Mouse (Mus musculus): Measurements from ENCODE around the gene Fam71b. TPM values are rescaled to one million over a fixed set of nuclear protein-coding genes. Genes with fewer than 3 reads are reported as not detected.

Gene Fam71b
- polyA plus RNA-seq, 1 experiment from 2014 or later: not detected

DNA sequence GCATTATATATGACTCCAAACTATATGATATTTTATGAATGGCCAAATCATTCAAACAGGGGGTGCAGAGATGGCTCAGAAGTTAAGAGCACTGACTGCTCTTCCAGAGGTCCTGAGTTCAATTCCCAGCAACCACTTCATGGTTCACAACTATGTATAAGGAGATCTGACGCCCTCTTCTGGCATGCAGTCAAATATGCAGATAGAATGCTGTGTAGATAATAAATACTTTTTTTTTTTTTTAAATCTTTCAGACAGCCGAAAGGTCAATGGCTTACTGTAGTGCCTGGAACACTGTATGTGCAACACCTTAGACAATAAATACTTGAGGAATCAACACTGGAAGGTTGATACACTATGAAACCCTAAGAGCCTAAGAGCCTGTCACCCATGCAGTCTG lies 33.8 kb downstream of the Fam71b start:
- Histone ChIP-seq H3K9me3 (ENCODE audit: low read depth, low read length) (no peaks in the 10 kb centered on the region), H3K9ac (no peak overlapping the region), H3K4me1 (ENCODE audit: insufficient read depth) (no peaks in the 10 kb centered on the region), H3K36me3 (ENCODE audit: insufficient read depth) (no peaks in the 10 kb centered on the region), H3K4me3 (ENCODE audit: low read depth, low read length) (no peak overlapping the region), H3K27me3 (ENCODE audit: insufficient read depth, low read length) (no peaks in the 10 kb centered on the region), H3K27ac (ENCODE audit: low read depth) (no peak overlapping the region), H3K4me2 (no peak overlapping the region)
- DNase-seq: no peak
- no peak for ATAC-seq (ENCODE audit: insufficient read depth)
- no peak for TF ChIP-seq CTCF (IDR thresholded peaks at IDR 0.05; ENCODE audit: low read depth)
- 90% methylated on average over 2 of the region's 2 CpGs for WGBS

DNA sequence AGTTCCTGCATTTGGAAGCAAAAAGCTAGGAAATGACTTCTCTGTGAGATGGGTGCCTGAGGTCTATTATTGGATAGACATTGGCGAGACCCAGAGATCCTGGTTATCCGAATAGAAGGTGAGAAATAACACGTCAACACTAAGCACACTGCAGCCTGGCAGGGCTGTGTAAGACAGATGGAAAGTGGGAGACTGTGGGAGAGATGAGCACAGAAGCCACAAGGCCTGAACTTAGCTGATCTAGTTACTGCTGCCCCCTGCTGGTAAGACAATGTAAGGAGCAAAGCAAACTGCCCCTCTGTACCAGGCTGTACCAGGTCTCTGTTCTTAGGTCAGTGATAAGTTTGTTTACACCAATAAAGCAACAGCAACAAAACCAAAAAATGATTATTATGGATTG lies 34.8 kb downstream of the Fam71b start:
- H3K4me3 ChIP-seq (ENCODE audit: low read depth, low read length): no peak overlapping the region
- no peak overlapping the region for H3K9ac ChIP-seq
- H3K4me1 ChIP-seq (ENCODE audit: insufficient read depth): no peaks in the 10 kb centered on the region
- no peaks in the 10 kb centered on the region for H3K27me3 ChIP-seq (ENCODE audit: insufficient read depth, low read length)
- peak; percentile 84 for TF ChIP-seq CTCF (IDR thresholded peaks at IDR 0.05; ENCODE audit: low read depth)
- H3K9me3 ChIP-seq (ENCODE audit: low read depth, low read length): no peaks in the 10 kb centered on the region
- H3K36me3 ChIP-seq (ENCODE audit: insufficient read depth): no peaks in the 10 kb centered on the region
- peak; percentile 88; the same call in 1 of the 2 replicates for ATAC-seq (ENCODE audit: insufficient read depth)
- no peak overlapping the region for H3K4me2 ChIP-seq
- DNase-seq: peak; percentile 91
- no peak overlapping the region for H3K27ac ChIP-seq (ENCODE audit: low read depth)
- WGBS: 17% methylated on average over 3 of the region's 3 CpGs

DNA sequence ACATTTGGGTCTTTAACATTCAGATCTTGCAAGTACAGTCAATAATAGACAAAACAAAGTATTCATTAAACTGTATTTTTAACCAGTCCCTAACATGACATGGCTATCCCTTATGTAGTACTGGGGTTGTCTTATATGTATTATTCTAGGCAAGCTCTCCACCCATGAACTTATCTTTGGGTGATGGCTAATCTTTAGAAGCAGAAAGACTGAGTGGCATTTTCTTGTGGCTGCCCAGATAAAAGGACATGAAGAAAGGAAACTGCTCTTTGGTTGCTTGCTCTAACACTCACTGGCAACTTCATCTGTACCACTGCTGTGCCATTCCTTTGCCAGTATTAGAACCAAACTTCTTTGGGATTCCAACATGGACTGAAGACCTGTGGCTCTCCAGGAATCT lies 39.0 kb downstream of the Fam71b start:
- Histone ChIP-seq H3K4me2 (no peak overlapping the region), H3K36me3 (ENCODE audit: insufficient read depth) (peaks cover 1% of the 10 kb centered on the region; the same call in 1 of the 2 replicates), H3K27me3 (ENCODE audit: insufficient read depth, low read length) (no peaks in the 10 kb centered on the region), H3K4me1 (ENCODE audit: insufficient read depth) (peaks cover 3% of the 10 kb centered on the region; the same call in 1 of the 2 replicates), H3K27ac (ENCODE audit: low read depth) (no peak overlapping the region), H3K9ac (no peak overlapping the region), H3K9me3 (ENCODE audit: low read depth, low read length) (no peaks in the 10 kb centered on the region), H3K4me3 (ENCODE audit: low read depth, low read length) (no peak overlapping the region)
- no peak for DNase-seq
- no peak for ATAC-seq (ENCODE audit: insufficient read depth)
- no peak for TF ChIP-seq CTCF (IDR thresholded peaks at IDR 0.05; ENCODE audit: low read depth)

DNA sequence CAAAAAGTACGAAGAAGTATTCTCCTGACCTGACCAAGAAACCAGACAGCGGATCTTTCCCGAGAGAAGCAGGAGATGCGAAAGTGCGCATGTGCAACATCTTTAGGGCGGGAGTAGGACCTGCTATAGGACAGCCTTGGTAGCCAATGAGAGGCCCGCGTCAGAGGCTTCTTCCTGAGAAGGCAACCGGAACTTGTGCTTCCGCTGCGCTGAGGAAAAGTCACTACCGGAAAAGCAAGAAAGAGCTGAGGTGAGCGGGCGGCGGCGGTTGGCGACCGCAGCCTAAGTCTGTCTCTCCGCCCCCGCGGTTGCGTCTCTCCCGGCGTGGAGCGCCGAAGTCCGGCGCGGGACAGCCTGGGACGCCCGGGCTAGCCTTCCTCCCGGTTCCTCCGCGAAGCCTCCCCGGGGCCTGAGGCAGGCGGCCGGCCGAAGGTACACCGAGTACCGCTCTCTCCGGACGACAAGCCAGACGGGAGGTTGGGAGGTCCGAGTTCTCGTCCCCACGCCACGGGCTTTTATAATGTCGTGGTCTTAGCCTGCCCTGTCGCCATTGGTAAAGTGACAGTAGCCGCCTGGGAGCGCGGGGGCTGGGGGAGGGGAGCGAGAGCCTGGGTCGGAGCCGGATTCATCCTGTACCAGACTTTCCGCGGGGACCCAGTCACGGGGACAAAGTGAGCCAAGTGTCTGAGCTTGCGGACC lies 40.5 kb downstream of the Fam71b start, which contains the start of gene Med7:
Med7 (plus strand) TSS at position 166 of the 699 bp plus-strand sequence.
- under 1% methylated on average over 59 of the region's 59 CpGs for WGBS
- ATAC-seq (ENCODE audit: insufficient read depth): peak; percentile 99
- H3K27me3 ChIP-seq (ENCODE audit: insufficient read depth, low read length): no peaks in the 10 kb centered on the region

DNA sequence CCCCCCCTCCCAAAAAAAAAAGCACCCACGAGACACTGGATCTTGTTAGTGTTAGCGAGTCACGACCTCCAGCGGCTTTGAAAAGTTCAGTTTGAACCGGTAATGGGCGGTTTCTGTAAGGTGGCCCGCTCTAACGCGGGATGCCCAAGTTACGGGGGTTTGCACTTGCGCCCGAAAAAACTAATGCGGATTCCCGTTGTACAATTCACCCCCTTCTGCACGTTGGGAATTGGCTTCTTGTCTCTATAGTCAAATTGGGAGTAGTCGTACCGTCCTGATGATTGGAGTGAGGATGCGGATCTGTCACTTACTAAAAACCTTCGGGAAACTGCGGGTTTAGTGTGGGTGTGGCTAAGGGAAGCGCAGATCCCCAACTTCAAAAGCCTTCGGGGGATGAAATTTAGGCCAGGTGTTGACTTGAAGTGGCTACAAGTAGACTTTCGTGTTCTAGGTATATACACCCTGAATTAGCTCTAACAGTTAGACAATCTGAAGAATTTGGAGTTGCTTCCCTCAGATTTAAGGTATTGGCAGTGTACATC lies 41.2 kb downstream of the Fam71b start:
- peak overlapping the region; percentile 91 for H3K4me3 ChIP-seq (ENCODE audit: low read depth, low read length)
- H3K4me1 ChIP-seq (ENCODE audit: insufficient read depth): peaks cover 3% of the 10 kb centered on the region; the same call in 1 of the 2 replicates
- ATAC-seq (ENCODE audit: insufficient read depth) (0 out of 2 replicates have a peak, but pooled peaks have one; percentile 43), DNase-seq (peak; percentile 80)
- H3K36me3 ChIP-seq (ENCODE audit: insufficient read depth): peaks cover 15% of the 10 kb centered on the region
- peak overlapping the region; percentile 93 for H3K27ac ChIP-seq (ENCODE audit: low read depth)
- peak overlapping the region; percentile 89 for H3K4me2 ChIP-seq
- H3K9ac ChIP-seq: peak overlapping the region; percentile 95
- no peak for TF ChIP-seq CTCF (IDR thresholded peaks at IDR 0.05; ENCODE audit: low read depth)
- H3K27me3 ChIP-seq (ENCODE audit: insufficient read depth, low read length): no peaks in the 10 kb centered on the region
- under 1% methylated on average over 23 of the region's 23 CpGs for WGBS
- no peaks in the 10 kb centered on the region for H3K9me3 ChIP-seq (ENCODE audit: low read depth, low read length)

More for the DNA sequence above, 40.5 kb downstream of the Fam71b start, which contains the start of gene Med7:
- Histone ChIP-seq H3K36me3 (ENCODE audit: insufficient read depth) (peaks cover 13% of the 10 kb centered on the region), H3K4me2 (peak within 1 kb of the TSS; percentile 89), H3K9me3 (ENCODE audit: low read depth, low read length) (no peaks in the 10 kb centered on the region), H3K4me3 (ENCODE audit: low read depth, low read length) (peak within 1 kb of the TSS; percentile 91), H3K4me1 (ENCODE audit: insufficient read depth) (peaks cover 3% of the 10 kb centered on the region; the same call in 1 of the 2 replicates), H3K27ac (ENCODE audit: low read depth) (peak within 1 kb of the TSS; percentile 93), H3K9ac (peak within 1 kb of the TSS; percentile 95)
- TF ChIP-seq CTCF (IDR thresholded peaks at IDR 0.05; ENCODE audit: low read depth): no peak
- DNase-seq: peak; percentile 98

DNA sequence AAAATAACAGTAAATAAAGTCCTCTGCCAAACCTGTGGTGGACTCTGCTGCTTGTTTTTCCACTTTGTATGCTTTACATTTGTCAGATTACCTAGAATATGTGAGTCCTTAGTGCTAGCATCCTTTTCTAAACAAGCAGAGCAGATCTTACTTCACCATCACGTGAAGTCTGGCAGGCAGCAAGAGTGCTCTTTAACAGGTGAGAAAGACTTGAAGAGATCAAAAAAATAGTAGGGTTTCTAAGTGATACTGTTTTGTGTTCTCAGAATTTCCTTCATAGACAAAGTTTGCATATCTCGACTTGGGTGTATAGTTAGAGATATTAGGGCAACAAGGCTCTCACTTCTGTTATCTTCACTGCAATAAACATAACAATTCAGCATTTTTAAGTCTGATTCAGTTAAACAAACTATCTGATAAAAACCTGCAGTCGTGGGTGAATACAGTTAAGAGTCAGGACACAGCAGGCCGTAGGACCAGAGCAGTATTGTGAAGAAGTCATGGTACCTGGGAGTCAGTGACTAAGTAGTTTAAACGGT lies 42.7 kb downstream of the Fam71b start:
- peaks cover 3% of the 10 kb centered on the region; the same call in 1 of the 2 replicates for H3K4me1 ChIP-seq (ENCODE audit: insufficient read depth)
- no peak overlapping the region for H3K4me3 ChIP-seq (ENCODE audit: low read depth, low read length)
- ATAC-seq (ENCODE audit: insufficient read depth) (no peak), DNase-seq (no peak)
- WGBS: 79% methylated on average over 5 of the region's 5 CpGs
- H3K27ac ChIP-seq (ENCODE audit: low read depth): no peak overlapping the region
- no peaks in the 10 kb centered on the region for H3K9me3 ChIP-seq (ENCODE audit: low read depth, low read length)
- no peak for TF ChIP-seq CTCF (IDR thresholded peaks at IDR 0.05; ENCODE audit: low read depth)
- peaks cover 15% of the 10 kb centered on the region for H3K36me3 ChIP-seq (ENCODE audit: insufficient read depth)
- no peaks in the 10 kb centered on the region for H3K27me3 ChIP-seq (ENCODE audit: insufficient read depth, low read length)
- no peak overlapping the region for H3K4me2 ChIP-seq
- H3K9ac ChIP-seq: no peak overlapping the region

DNA sequence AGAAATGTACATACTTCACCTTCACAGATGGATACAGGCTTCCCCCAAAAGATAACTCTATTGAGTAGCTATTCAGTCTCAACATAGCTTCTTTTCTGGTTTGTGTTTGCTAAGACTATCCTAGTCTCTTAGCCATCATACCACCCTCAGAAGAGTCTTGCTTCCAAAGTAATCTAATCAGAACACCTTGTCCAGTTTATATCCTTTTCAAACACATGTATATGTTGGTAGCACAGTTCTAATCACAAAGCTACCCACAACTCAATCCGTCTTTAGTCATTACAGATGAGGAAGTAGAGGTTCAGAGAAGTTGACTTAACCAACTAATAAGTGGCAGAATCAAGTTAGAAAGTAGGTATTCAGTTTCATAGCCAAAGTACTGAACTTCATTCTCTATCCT lies 45.4 kb downstream of the Fam71b start:
- Histone ChIP-seq H3K36me3 (ENCODE audit: insufficient read depth) (peaks cover 15% of the 10 kb centered on the region), H3K27me3 (ENCODE audit: insufficient read depth, low read length) (no peaks in the 10 kb centered on the region), H3K9ac (no peak overlapping the region), H3K4me3 (ENCODE audit: low read depth, low read length) (no peak overlapping the region), H3K4me2 (no peak overlapping the region), H3K4me1 (ENCODE audit: insufficient read depth) (peaks cover 3% of the 10 kb centered on the region; the same call in 1 of the 2 replicates), H3K9me3 (ENCODE audit: low read depth, low read length) (no peaks in the 10 kb centered on the region), H3K27ac (ENCODE audit: low read depth) (no peak overlapping the region)
- no peak for TF ChIP-seq CTCF (IDR thresholded peaks at IDR 0.05; ENCODE audit: low read depth)
- 94% methylated on average over 1 of the region's 1 CpGs for WGBS
- DNase-seq (no peak), ATAC-seq (ENCODE audit: insufficient read depth) (no peak)

Measured in lung, embryonic 14.5 days (tissue).